Mouse (Mus musculus) spleen, adult 2 months (tissue): ENCODE results near the gene Mpeg1.

ENCODE experiments used
- CTCF ChIP-seq: fragments of 200-500 bp; IDR thresholded peaks from 2 replicates; pipeline ENCODE4 v1.5.1; 2011; ENCODE audit warnings: mild to moderate bottlenecking, inconsistent platforms; ENCODE audit not compliant: insufficient read depth, insufficient read length, insufficient replicate concordance; ENCODE audit errors: extremely low read depth
- POLR2A ChIP-seq: fragments of 200-500 bp; IDR thresholded peaks from 2 replicates; pipeline ENCODE4 v1.6.1; 2011; ENCODE audit warnings: low read depth, low read length, inconsistent platforms

DNA sequence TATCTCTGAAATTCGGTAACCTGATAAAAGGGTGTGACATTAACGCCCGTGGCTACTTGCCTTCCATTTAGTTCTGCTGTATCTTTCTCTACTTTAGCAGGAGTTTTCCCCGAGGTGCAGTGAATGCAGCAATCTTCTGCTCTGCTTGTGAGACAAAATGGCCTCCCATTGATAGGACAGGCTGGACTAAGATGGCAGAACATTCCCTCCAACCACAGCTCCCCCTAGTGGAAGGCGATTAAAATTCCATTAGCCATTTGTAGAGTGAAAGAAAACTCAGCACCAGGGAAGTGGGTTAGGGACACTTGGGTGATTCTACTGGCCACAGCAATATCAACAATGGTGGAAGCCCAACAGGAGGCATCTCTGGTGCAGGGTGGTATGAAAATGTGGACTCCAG lies 6.9 kb downstream of the Mpeg1 start:
- TF ChIP-seq CTCF (no peak), POLR2A (no peak)
